Mouse (Mus musculus): ENCODE measurements around the gene Pkd1l2.

DNA sequence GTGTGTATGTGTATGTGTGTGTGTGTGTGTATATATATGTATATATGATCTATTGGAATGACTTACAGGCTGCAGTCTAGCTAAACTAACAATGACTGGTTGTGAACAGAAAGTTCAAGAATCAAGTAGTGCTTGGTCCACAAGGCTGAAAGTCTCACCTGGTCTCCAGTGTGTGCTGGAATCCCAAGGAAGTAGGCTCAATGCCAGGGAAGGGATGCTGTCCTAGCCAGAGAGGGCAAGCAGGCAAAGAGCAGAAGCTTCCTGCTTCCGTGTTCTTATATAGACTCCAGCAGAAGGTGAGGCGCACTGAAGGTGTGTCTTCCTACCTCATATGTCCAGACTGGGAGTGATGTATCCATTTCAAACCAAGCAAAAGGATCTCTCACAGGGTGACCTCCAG, 130.5 kb downstream of the Pkd1l2 start:
- TF ChIP-seq CTCF (IDR thresholded peaks at IDR 0.05; ENCODE audit: low read depth) (no peak), EP300 (IDR thresholded peaks at IDR 0.05; ENCODE audit: low read depth) (no peak)

Measured in heart, postnatal 0 days (tissue).